Mouse (Mus musculus) olfactory bulb, adult 2 months (tissue): Measurements from ENCODE around the gene Slc17a5.

ENCODE experiments used
- CTCF ChIP-seq: fragments of 200-500 bp; IDR thresholded peaks from 2 replicates; pipeline ENCODE4 v1.5.1; 2012; ENCODE audit warnings: low read depth, mild to moderate bottlenecking, low read length, moderate library complexity; ENCODE audit not compliant: insufficient read depth
- POLR2A ChIP-seq: fragments of 200-500 bp; IDR thresholded peaks from 2 replicates; pipeline ENCODE4 v1.6.1; 2012; ENCODE audit warnings: mild to moderate bottlenecking, low read depth, low read length, moderate library complexity; ENCODE audit not compliant: insufficient read depth

DNA sequence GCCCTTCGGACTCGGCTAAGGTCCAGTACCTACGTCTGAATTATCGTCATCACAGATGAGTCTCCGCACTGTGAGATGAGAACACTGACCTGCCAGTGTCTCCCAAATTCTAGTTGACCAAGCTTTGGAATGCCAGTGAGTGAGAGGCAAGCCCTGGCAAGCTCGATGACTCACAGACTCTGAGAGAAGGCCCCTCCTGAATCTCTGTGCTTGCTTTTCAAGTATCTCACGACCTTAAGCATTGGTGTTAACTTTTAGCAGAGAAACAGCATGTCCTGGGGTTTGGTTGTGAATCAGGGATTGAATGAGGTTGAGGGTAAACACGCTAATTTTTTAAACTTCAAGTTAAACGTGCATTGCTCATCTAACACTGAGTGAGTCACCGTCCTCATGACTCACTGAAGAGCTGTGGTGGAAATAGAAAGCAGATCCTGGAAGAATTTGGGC is 35.5 kb upstream of the Slc17a5 start:
- TF ChIP-seq CTCF: no peak
- no peak for TF ChIP-seq POLR2A
